Mouse (Mus musculus) megakaryocyte, embryonic 14.5 days (primary cell): ENCODE measurements around the gene Tec.

ENCODE experiments used
- FLI1 ChIP-seq: IDR thresholded peaks from 2 replicates; pipeline ENCODE4 v1.6.1; 2012; ENCODE audit warnings: low read length, inconsistent platforms, mixed read lengths
- GATA1 ChIP-seq: IDR thresholded peaks from 3 replicates; pipeline ENCODE4 v1.6.1; 2012; ENCODE audit warnings: mixed read lengths, low read length, inconsistent platforms, borderline replicate concordance

DNA sequence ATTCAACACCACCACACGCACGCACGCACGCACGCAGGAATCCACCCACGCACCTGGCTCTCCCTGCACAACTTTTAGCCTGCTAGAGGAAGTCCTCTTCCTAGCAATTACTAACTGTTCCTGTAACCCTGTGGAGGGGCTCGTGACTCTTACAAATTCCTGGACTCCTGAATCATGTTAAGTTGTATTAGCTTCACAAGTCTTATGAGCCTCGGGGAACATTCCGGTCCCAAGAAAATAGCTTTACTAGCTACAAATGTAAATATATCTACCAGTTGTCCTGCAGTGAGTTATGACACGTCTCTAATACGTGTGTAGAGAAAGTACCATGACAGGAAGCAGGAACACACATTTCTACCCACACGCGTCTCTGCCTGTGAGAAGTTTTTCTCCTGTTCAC, 158.8 kb downstream of the Tec start:
- no peak for TF ChIP-seq GATA1
- TF ChIP-seq FLI1, result no peak
